Comparison of ENCODE assay signal across 7 mouse cellular contexts in the genomic region with DNA sequence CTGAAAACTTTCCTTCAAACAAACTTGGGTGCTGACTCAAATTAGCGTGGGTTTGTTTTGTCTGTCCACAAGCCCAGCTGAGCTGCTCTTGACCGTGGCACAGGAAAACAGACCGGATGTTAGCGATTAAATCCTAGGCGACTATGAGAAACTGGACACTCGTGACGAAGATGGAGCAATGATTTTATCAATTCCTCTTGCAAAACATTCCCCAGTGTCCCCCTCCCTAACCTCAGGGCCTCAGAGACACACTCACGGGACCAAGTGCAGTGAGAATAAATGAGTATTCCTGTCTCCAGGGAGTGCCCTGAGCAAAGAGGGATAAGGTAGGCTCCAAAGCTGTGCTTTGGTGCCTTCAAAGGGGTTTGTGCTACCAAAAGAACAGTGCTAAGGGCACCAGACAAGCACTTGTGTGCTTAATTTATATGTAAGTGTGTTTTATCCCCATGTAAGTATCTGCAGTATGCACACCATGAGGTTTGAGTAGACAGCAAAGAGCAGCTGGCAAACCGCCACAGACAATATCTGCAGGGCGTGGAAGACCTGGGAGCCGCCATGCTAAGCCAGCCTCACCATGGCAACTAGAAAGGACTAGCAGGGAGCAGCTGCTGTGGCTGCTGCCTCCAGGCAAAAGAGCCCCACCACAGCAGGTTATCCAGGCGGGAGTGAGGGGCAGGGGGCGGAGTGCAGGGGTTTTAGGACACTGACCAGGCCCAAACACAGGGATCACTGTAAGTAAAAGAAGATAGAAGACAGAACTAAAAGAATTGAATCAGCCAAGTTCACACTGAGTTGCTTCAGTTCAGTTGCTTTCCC. TPM values are rescaled to one million over a fixed set of nuclear protein-coding genes. Genes with fewer than 3 reads are reported as not detected.
DNase-seq lines count a peak whose midpoint lies in the region; ATAC-seq and TF ChIP-seq lines count a peak whose summit lies in the region.
"Not testable (repeated sequence)": the region's sequence is repeated elsewhere in the genome, so short reads cannot be mapped to it uniquely, and the experiment has no call there.

No protein-coding gene starts in this region.

- not testable (repeated sequence) for H3K36me3 ChIP-seq in forebrain, embryonic 12.5 days (replicated peaks); heart, embryonic 16.5 days (ENCODE audit: control insufficient read depth, insufficient read depth); kidney, adult 2 months (ENCODE audit: control insufficient read depth, insufficient read depth, low read length); limb, embryonic 15.5 days; midbrain, embryonic 14.5 days (ENCODE audit: control insufficient read depth, insufficient read depth, low read length)

- H3K4me1 ChIP-seq in forebrain, embryonic 12.5 days, result peaks cover 12% of the 10 kb centered on the region
- H3K4me1 ChIP-seq in heart, embryonic 16.5 days (ENCODE audit: control insufficient read depth, insufficient read depth, low read length); kidney, adult 2 months (ENCODE audit: control insufficient read depth, insufficient read depth, low read length); limb, embryonic 15.5 days; midbrain, embryonic 14.5 days (ENCODE audit: control insufficient read depth, insufficient read depth, low read length): not testable (repeated sequence)

- not testable (repeated sequence) for H3K4me3 ChIP-seq in forebrain, embryonic 12.5 days (replicated peaks); heart, embryonic 16.5 days (ENCODE audit: low read length); kidney, adult 2 months (ENCODE audit: insufficient read depth, low read depth, low read length); limb, embryonic 15.5 days; midbrain, embryonic 14.5 days (replicated peaks; ENCODE audit: low read depth, low read length)

- WGBS in forebrain, embryonic 12.5 days, result 26% methylated on average over 7 of the region's 13 CpGs
- 40% methylated on average over 6 of the region's 13 CpGs for WGBS in heart, embryonic 16.5 days
- 37% methylated on average over 8 of the region's 13 CpGs for WGBS in kidney, adult 2 months
- WGBS in limb, embryonic 15.5 days, result 22% methylated on average over 8 of the region's 13 CpGs
- WGBS in midbrain, embryonic 14.5 days, result 9% methylated on average over 6 of the region's 13 CpGs

- not testable (repeated sequence) for TF ChIP-seq CTCF in kidney, adult 2 months (conservative IDR thresholded peaks at IDR 0.05; ENCODE audit: insufficient read depth, insufficient read length, low read depth, low read length)

- not testable (repeated sequence) for TF ChIP-seq POLR2A in kidney, adult 2 months (IDR thresholded peaks at IDR 0.05; ENCODE audit: low read depth, low read length)

- ATAC-seq in forebrain, embryonic 12.5 days (ENCODE audit: low FRiP score), result peak; percentile 93
- ATAC-seq in heart, embryonic 16.5 days (replicated peaks; ENCODE audit: extremely low read depth, insufficient read depth, low FRiP score), result peak; percentile 55
- 0 out of 2 replicates have a peak, but pooled peaks have one; percentile 31 for ATAC-seq in limb, embryonic 15.5 days (ENCODE audit: insufficient number of reproducible peaks, low FRiP score, low TSS enrichment, low read depth)
- peak; percentile 87 for ATAC-seq in midbrain, embryonic 14.5 days (ENCODE audit: low FRiP score, low TSS enrichment)

- peak overlapping the region; percentile 81 for H3K27ac ChIP-seq in forebrain, embryonic 12.5 days
- not testable (repeated sequence) for H3K27ac ChIP-seq in heart, embryonic 16.5 days (ENCODE audit: low read length); kidney, adult 2 months (ENCODE audit: insufficient read depth, low read depth, low read length); limb, embryonic 15.5 days
- peak overlapping the region; percentile 84 for H3K27ac ChIP-seq in midbrain, embryonic 14.5 days (replicated peaks; ENCODE audit: low read depth, low read length)

- not testable (repeated sequence) for H3K9ac ChIP-seq in forebrain, embryonic 12.5 days; heart, embryonic 16.5 days (ENCODE audit: low read length); limb, embryonic 15.5 days; midbrain, embryonic 14.5 days (replicated peaks; ENCODE audit: low read length)

- DNase-seq in cerebellum, postnatal 25 days, result peak; percentile 10 to 19
- peak; percentile 5 for DNase-seq in kidney, adult 2 months
- peak; percentile 61 for DNase-seq in midbrain, embryonic 14.5 days
- DNase-seq in right cerebral cortex, postnatal 10 days (ENCODE audit: low spot score in 2 of 2), result peak; percentile 40 to 41

- H3K4me2 ChIP-seq in forebrain, embryonic 12.5 days; heart, embryonic 16.5 days (ENCODE audit: low read depth, low read length); limb, embryonic 15.5 days; midbrain, embryonic 14.5 days (ENCODE audit: low read length): not testable (repeated sequence)

- H3K27me3 ChIP-seq in forebrain, embryonic 12.5 days; heart, embryonic 16.5 days (ENCODE audit: control insufficient read depth, insufficient read depth, low read length); kidney, adult 2 months (replicated peaks; ENCODE audit: control insufficient read depth, insufficient read depth, low read length); limb, embryonic 15.5 days; midbrain, embryonic 14.5 days (ENCODE audit: control insufficient read depth, insufficient read depth, low read length): not testable (repeated sequence)

- not testable (repeated sequence) for H3K9me3 ChIP-seq in forebrain, embryonic 12.5 days; heart, embryonic 16.5 days (replicated peaks; ENCODE audit: control insufficient read depth, low read length); limb, embryonic 15.5 days; midbrain, embryonic 14.5 days (ENCODE audit: control insufficient read depth, low read length)

RNA-seq across cellular contexts. Expression of a gene that starts 30.4 kb away (rescaled TPM):
- polyA plus RNA-seq in forebrain, embryonic 12.5 days (2016; fragmentation: Nextera tagmentation; extraction: Ambion mirVana), result 683 and 693 TPM in 2 replicates
- polyA plus RNA-seq in heart, embryonic 16.5 days (2015; fragmentation: Nextera tagmentation; extraction: Ambion mirVana), result 391 and 399 TPM in 2 replicates
- 205 and 213 TPM in 2 replicates for polyA plus RNA-seq in kidney, adult 2 months (2012; rRNA removed)
- 351 and 375 TPM in 2 replicates for polyA plus RNA-seq in limb, embryonic 15.5 days (2015; fragmentation: Nextera tagmentation; extraction: Ambion mirVana)
- polyA plus RNA-seq in midbrain, embryonic 14.5 days (2014; fragmentation: Nextera tagmentation; extraction: Ambion mirVana), result 1,329 and 1,495 TPM in 2 replicates

Comparison
In these comparisons a context has a peak if more than half of its experiments do, and no peak if none do; other contexts are left out.
1. DNase-seq: peak in every context shown above with its lines; median percentile 61 in midbrain, embryonic 14.5 days; 40 in right cerebral cortex, postnatal 10 days; 14 in cerebellum, postnatal 25 days; 5 in kidney, adult 2 months.
2. ATAC-seq: peak in every context shown above with its lines; median percentile 93 in forebrain, embryonic 12.5 days; 87 in midbrain, embryonic 14.5 days; 55 in heart, embryonic 16.5 days; 31 in limb, embryonic 15.5 days.